Mouse (Mus musculus): ENCODE measurements at regions not wholly inside any gene's neighbourhood (a gene's known extent, or its start where the extent isn't known, plus 50 kb on each side); places are given as distances from the start of the nearest gene placed in this dataset.
A peak's percentile ranks its signal among the peaks of the same experiment; 100 is the strongest.
"Not testable (repeated sequence)": the region's sequence is repeated elsewhere in the genome, so short reads cannot be mapped to it uniquely, and the experiment has no call there.

DNA sequence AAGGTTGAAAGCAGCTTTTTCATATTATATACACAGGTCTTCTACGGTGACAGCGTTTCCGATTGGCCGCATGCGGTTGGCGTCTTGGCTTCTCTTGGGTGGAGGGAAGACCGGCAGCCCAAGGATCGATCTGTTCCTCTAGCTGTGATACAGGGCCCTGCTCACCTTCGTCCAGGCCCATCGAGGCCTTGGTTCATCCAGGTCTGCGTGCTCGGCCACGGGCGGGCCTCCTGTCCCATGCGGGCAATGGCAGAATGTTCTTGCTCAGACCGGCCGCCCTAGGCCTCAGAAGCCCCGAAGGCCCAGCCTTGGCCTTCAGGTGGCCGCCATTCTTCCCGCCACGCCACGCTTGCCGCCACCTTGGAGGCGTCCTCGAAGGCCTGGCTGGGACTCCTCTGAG lies 194.4 kb upstream of the Ppp6c start:
- DNase-seq, result no peak

DNA sequence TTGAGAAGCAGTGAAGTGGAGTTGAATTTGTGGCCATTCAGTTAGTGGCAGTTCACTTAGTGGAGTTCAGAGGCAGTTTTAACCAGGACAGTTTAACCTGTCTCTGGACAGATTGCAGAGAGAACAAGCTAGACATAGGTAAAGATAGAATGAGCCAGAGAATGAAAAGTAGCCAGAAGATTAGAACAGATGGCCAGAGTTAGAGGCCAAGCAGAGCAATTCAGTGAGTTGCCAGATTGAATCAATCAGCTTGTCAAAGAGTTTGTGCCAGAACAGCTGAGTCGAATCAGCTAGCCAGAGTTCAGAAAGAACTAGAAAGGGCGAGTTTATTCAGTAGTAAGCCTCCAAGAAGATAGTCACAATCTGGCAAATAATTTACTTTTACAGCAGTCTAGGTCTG lies 174.1 kb upstream of the Ppp6c start:
- DNase-seq, result no peak

DNA sequence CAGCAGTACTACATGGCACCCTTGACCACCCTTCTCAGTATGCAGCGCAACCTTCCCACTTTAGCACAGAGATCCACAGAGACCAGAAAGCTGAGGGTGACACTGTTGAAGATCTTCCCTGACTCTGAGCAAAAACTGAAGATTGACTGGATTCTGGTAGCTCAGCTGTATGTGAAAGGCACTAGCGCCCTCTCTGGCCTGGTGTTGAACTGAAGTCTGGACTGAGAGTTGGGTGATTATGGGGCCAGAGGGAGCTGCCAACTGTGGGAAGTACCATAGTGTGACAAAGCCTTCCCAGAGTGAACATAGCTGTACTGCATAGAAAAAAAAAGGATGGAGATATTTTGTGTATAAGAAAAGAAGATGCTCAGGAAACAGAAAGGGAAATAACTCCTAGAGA lies 173.3 kb upstream of the Ppp6c start:
- no peak for DNase-seq

DNA sequence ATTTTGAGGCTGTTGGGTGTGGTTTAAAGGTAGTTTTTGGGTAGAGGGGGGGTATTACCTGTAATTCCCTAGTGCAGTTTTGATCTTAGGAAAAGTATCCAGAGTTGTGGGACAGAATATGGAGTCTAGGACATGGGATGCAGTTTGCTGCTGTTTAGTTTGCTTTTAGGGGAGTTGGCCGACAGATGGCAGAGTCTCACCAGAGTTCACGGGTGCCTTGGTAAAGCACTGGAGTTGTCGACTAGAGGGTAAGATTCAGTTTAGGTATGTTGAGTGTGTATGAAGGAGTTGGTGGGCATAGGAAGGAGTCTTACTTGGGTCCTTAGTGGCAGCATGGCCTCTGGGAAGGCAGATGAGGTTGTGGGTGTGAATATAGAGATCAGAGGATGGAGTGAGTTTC lies 168.4 kb upstream of the Ppp6c start:
- DNase-seq, result no peak

DNA sequence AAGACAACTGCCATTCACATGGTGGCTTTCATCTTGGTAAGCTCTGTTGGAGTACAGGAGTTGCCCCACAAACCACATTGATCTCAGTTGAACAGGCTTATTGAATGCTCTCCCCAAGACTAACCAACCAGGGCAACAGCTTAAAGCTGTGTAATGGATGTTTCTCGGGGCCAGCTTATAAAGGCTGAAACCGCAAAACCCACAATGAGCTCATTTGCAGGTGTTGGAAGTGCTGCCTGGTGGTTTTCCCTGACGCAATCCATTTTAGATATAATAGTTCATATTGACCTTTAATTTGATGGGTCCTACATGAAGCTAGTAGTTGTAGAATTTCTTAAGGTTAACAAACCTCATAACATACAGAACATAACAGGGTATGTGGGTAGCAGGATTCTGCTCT lies 151.0 kb upstream of the Ppp6c start:
- DNase-seq, result no peak

DNA sequence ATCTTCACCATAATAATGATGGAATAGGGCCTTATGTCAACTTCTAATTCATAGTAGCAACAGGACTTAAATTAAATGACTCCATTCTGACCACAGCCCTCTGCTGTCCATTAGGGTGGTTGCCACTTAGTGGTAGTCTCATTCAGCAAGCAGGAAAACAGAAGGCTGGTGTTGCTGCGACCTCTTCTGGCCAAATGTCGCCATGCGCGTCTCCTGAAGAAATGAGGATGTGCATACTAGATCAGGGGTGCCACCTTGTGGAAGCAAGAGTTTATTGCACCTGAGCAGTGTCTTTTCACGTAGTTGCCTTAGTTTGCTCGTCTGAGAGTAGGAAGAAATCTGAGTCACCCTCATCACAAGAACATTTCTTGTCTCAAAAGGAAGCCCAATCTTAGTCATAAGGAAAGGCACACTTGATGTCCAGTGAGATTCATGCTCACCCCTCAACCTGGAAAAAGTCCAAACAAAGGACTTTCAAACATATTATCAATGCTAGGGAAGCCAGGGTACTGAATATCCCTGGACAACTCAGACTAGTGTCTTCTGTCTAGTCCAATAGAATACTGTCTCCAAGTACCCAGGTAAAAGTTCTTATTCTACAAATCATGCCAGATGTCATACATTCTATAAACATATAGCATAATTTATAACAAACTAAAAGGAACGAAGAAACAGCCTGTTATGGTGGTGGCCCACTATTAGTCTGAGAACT lies 147.0 kb upstream of the Ppp6c start:
- peak; percentile 95 for DNase-seq

DNA sequence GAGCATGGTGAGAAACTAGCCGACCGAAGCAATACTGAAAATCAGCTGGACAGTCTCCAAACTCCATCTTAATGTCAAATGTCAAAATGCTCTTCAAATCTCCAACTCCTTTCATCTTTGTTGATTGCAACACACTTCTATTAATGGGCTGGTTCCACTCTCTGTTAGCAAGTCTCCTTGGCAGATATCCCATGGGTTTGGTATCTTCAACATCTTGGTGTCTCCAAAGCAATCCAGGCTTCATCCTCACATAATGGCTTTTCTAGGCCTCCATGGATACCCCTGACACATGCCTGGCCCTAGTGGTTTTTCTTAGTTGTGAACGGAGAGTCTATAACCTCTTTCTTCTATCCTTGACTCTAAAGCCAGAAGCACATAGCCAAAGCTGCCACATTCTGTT lies 118.0 kb upstream of the Ppp6c start:
- no peak for DNase-seq

DNA sequence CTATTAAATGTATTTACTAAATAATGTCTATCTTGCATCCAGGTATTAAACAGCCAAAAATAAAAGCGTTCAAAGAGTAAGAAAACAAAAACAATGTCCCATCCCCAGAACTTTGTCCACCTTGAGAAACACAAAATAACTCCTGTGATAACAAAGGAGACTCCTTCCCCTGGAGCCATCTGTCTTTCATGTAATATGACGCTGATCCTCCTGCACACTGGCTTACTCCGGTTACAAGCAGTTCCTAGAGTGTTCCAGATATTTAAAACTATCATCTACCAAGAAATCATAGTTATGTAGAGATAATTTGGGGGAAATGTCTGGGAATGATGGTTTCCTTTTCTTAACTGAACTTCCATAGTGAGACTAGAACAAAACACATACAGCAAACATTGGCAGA lies 114.2 kb upstream of the Ppp6c start:
- DNase-seq, result no peak

DNA sequence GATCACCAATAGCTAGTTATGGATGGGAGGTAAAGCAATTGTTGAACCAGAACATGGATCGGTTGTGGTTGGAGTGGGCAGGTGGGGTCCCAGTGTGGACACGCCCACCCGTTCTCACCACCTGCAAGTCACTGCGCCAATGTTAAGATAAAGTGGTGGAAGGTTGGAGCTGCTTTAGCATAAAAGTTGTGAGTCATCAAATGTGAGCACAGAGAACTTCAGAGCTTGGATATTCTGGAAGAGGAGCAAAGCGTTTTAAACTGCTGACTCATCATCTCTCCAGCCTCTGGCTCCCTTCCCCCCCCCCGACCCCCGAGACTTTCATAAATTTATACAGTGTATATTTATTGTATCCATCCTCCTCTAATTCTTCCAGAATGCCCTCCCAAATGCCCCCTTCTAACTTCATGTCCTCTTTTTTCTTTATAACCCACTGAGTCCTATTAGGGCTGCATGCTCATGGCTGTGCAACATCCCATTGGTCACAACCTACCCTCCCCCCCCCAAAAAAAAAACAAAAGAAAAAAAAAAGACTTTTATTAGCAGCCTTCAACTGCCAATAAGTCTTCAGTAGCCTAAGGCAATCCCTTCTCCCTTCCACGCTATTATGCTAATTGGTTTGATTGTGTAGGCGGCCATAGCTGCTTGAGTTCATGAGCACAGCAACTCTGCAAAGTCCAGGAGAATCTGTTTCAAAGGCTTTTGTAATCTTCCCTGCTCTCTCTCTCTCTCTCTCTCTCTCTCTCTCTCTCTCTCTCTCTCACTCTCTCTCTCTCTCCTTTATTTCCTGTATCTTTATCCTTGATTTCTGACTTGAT lies 112.8 kb upstream of the Ppp6c start:
- no peak for DNase-seq

DNA sequence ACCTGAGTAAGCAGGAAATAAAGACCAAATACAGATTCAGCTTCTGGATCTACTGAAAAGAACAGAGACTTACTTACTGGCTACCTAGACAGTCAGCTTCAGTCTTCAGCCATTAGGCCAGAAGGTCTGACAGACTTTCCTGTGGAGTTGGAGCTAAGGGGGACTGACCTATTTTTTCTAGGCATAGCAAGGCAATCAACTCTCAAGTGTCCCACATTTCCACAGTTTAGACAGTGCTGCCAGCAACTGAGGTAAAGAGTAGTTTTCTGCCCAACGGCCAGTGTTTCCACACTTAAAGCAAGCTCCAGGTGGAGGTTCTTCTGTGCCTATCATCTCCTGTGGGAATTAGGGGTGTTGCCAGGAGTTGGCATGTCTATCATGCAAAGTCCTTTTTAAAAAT lies 111.3 kb upstream of the Ppp6c start:
- no peak for DNase-seq

DNA sequence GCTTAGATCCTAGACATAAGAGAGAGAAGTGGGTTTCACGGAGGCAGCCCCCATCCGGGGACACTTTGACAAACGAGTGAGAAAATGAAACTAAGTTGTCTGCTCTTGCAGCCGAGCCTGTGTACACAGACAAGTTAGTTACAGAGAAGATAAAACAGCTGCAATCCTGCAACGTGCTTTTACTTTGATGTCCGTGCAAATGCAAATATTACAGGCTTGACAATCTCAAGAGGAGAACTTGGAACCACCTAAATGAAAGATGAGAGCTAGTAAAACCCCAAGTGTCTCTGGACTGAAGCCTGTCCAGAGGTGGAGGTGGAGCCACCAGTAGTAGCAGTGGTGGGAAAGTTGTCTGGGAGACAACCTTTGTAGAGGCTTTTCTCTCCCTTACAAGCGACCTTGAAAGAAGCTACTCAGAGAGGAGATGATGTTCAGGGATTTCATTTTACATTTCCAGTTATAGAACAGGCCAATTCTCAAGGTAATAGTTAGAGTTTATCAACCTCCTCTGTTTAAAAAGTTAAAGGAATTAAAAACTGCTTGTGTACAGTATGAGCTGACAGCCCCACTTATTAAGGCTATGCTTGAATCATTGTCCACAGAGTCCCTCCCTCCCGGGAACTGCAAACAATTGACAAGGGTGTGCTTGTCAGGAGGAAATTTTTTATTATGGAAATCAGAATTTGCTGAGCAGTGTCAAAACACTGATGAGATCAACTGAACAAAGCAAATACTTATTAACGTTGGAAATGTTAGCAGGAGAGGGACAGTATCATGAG lies 99.7 kb upstream of the Ppp6c start:
- DNase-seq, result no peak

DNA sequence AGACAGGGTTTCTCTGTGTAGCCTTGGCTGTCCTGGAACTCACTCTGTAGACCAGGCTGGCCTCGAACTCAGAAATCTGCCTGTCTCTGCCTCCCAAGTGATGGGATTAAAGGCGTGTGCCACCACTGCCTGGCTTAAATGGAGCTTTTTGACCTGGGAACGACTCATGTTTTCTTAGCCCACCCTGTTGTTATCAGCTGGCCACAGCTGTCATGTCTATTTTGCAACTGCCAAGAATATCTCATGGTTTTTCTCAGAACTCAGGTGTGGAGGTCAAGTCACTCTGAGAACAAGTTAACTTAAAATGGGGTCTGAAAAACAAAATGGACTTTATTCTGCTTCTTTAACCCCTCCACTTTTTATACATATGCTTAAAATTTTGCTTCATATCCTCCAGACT lies 98.9 kb upstream of the Ppp6c start:
- DNase-seq, result not testable (repeated sequence)

DNA sequence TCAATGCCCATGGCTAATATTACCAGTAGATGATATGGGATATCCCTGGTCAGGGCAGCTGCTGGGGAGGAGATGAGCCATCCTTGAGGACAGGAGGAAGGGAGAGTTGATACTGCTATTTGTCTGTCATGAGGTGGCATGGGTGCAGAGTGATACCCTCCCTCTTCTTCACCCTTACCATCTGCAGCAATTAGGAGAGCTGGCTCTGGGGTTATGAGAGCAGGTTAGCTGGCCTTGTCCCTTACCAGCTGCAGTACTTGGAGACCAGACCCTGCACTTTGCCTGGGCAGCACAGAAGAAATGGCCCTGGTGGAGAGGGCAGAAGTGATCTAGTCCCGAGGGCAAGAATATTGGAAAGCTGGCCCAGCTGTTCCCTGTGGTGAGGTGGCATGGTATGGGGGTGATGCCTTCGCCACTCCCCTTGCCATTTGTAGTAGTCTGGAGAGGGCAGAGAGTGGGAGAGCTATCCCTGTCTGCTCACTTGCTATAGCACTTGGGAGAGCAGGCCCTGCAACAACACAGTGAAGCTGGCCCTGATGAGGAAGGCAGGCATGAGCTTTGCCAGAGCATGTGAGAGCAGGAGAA lies 73.6 kb upstream of the Ppp6c start:
- DNase-seq, result no peak

DNA sequence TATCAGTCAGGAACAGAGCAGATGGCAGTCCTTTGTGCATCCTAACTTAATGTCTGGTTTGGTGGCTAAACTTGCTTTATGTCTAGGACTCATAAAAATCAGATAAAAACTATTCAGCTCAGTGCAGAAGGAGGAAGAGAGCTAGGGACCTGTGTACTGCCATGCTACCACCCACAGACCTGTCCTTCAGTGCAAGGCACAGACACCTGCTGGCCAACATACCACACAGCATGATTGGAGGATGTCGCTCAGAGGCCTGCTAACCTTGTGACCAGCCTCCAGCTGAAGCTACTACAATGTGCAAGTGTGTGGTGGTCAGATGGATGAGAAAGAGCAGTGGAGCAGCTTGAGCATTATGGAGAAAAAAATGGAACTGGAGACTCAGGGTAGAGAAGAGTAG lies 73.0 kb upstream of the Ppp6c start:
- DNase-seq, result no peak

DNA sequence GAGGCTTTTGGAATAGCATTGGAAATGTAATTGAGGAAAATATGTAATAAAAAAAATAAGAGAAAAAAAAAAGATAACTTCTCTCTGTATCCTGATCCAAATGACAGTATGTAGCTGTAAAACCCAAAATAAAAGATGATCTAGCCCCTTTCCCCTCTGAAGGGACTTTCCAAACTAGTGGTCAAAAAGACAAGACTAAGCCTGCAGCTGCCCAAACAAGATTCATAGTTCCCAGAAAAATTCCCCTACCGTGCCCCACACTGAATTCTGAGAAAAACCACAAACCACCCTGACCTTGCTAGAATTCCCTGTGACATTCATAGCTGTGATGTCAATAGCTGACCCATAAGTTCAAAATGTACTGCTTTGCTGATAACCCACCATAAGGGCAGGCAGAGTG lies 69.2 kb upstream of the Ppp6c start:
- no peak for DNase-seq

DNA sequence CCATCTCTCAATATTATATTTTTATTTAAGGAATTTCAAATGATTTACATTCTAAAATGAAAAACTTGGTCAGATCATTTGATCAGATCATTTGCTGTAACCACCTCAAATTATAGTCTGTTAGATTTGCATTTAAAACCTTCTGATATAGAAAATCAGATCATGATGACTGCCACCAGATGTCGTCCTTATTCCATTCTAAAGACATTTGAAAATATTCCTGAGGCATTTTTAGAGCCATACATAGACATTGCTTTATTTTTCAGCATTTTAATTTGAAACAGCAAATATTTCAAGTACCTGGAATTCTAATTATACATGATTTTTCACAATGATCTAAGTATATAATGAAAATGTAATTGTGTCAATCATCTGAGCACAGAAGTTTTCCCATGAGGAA lies 52.0 kb upstream of the Ppp6c start:
- no peak for DNase-seq
